Mouse (Mus musculus) cerebellum, adult 11-12 months (tissue): Measurements from ENCODE around the gene Mzt1.
A peak's percentile ranks its signal among the peaks of the same experiment; 100 is the strongest.
"Not testable (repeated sequence)": the region's sequence is repeated elsewhere in the genome, so short reads cannot be mapped to it uniquely, and the experiment has no call there.

Source experiments
- DNase-seq: peaks from one replicate; pipeline ENCODE4 v3.0.0; 2022

Gene Mzt1

GRCm38 (mm10) chr14:99046031-99046781, at the start of gene Mzt1, which contains the start of gene Bora:
TSS of gene Mzt1 (minus strand) at chr14:99046134.
TSS of gene Bora (plus strand) at chr14:99046222.
- DNase-seq, result peak; percentile 93

GRCm38 (mm10) chr14:99088947-99089346, 43.0 kb upstream of the Mzt1 start:
- DNase-seq, result no peak

GRCm38 (mm10) chr14:99071146-99071545, 25.2 kb upstream of the Mzt1 start:
- no peak for DNase-seq

- no peak for DNase-seq
Observed at GRCm38 (mm10) chr14:99063091-99063490, 17.2 kb upstream of the Mzt1 start.

- DNase-seq, result no peak
Observed at GRCm38 (mm10) chr14:99060616-99061015, 14.7 kb upstream of the Mzt1 start.

GRCm38 (mm10) chr14:99058959-99059586, 13.1 kb upstream of the Mzt1 start:
- peak; percentile 36 for DNase-seq

GRCm38 (mm10) chr14:99046782-99047181, 848 bp upstream of the Mzt1 start:
- DNase-seq, result no peak

GRCm38 (mm10) chr14:99045378-99046030, 430 bp downstream of the Mzt1 start:
- no peak for DNase-seq

GRCm38 (mm10) chr14:99044718-99045117, 1.2 kb downstream of the Mzt1 start:
- DNase-seq, result peak; percentile 14

- DNase-seq, result no peak
Observed at GRCm38 (mm10) chr14:99044096-99044495, 1.8 kb downstream of the Mzt1 start.

GRCm38 (mm10) chr14:99043499-99043898, 2.4 kb downstream of the Mzt1 start:
- DNase-seq, result no peak

GRCm38 (mm10) chr14:99041416-99041815, 4.5 kb downstream of the Mzt1 start:
- no peak for DNase-seq

GRCm38 (mm10) chr14:99039308-99039707, 6.6 kb downstream of the Mzt1 start:
- DNase-seq, result not testable (repeated sequence)

GRCm38 (mm10) chr14:99037703-99038102, 8.2 kb downstream of the Mzt1 start:
- DNase-seq, result no peak

GRCm38 (mm10) chr14:99036039-99036438, 9.9 kb downstream of the Mzt1 start:
- DNase-seq, result no peak

GRCm38 (mm10) chr14:99034851-99035250, 11.1 kb downstream of the Mzt1 start:
- not testable (repeated sequence) for DNase-seq

- DNase-seq, result no peak
Observed at GRCm38 (mm10) chr14:99032596-99032995, 13.3 kb downstream of the Mzt1 start.

- no peak for DNase-seq
Observed at GRCm38 (mm10) chr14:99031337-99031873, 14.5 kb downstream of the Mzt1 start.

- DNase-seq, result no peak
Observed at GRCm38 (mm10) chr14:99029987-99030386, 15.9 kb downstream of the Mzt1 start.

GRCm38 (mm10) chr14:99022346-99023086, 23.4 kb downstream of the Mzt1 start:
- no peak for DNase-seq

GRCm38 (mm10) chr14:99019136-99019808, 26.7 kb downstream of the Mzt1 start:
- no peak for DNase-seq

GRCm38 (mm10) chr14:99018691-99019090, 27.2 kb downstream of the Mzt1 start:
- no peak for DNase-seq
